Mouse (Mus musculus) olfactory bulb, adult 2 months (tissue): ENCODE results near the gene Bbc3. TPM values are rescaled to one million over a fixed set of nuclear protein-coding genes. Genes with fewer than 3 reads are reported as not detected.

Experiments
- H3K27ac ChIP-seq: fragments of 200-500 bp; 2 replicates; pipeline ENCODE4 v1.5.1; 2012; ENCODE audit warnings: low read depth, low read length; ENCODE audit not compliant: insufficient read depth
- H3K4me1 ChIP-seq: fragments of 200-500 bp; 2 replicates; pipeline ENCODE4 v1.6.1; 2012; ENCODE audit warnings: low read length; ENCODE audit not compliant: control insufficient read depth, insufficient read depth
- H3K4me3 ChIP-seq: fragments of 200-500 bp; 2 replicates; pipeline ENCODE4 v1.5.1; 2012; ENCODE audit warnings: mild to moderate bottlenecking, low read depth, low read length, moderate library complexity; ENCODE audit not compliant: insufficient read depth
- CTCF ChIP-seq: fragments of 200-500 bp; IDR thresholded peaks from 2 replicates; pipeline ENCODE4 v1.5.1; 2012; ENCODE audit warnings: low read depth, mild to moderate bottlenecking, low read length, moderate library complexity; ENCODE audit not compliant: insufficient read depth
- POLR2A ChIP-seq: fragments of 200-500 bp; IDR thresholded peaks from 2 replicates; pipeline ENCODE4 v1.6.1; 2012; ENCODE audit warnings: mild to moderate bottlenecking, low read depth, low read length, moderate library complexity; ENCODE audit not compliant: insufficient read depth
- WGBS: fragments of 180-500 bp; shearing (Covaris S2); methylation state at CpG from one replicate; pipeline ENCODE4 v1.1.7; 2018; 5-methylcytosine and 5-hydroxymethylcytosine counted together
- polyA plus RNA-seq: library from polyadenylated mRNA; stranded (reverse); fragments of >200 nt; gene quantifications from 2 replicates; pipeline ENCODE4 v1.2.4, GENCODE M21; 2012; ENCODE audit warnings: low replicate concordance; ENCODE audit not compliant: missing spikeins, insufficient read depth, insufficient read length

Bbc3 gene
- polyA plus RNA-seq, 1 experiment, result not detected

DNA sequence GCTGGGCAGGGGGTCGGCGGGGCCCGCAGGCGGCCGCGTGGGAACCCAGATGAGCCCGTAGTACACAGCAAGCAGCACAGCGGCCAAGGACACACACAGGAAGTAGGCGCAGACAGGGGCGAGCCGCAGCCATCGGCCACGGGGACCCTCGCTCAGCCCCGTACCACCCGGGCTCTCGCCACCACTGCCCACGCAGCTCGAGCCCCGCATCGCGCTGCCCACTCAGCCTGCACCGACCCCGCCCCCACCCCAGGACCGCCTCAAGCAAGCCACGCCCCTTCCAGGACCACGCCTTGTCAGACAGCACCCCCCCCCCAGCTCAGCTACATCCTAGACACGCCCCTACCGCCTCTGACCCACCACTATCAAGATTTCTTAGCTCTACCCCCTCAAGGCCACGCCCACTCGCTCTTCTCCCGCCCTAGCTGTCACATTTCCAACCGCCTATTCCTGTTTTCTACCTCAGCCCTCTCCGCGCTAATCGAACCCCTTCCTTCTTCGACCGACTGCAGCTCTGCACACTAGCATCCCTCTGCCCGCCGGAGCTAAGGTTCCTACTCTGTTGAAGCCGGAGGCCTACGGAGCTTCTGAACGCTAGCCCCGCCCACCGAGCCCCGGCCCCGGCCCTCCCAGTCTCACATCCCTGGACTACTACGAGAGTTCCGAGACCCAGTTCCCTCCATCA lies 35.0 kb upstream of the Bbc3 start, which contains the start of gene Inafm1:
Gene Inafm1 (minus strand): TSS at position 537 of the 685 bp plus-strand sequence.
- H3K27ac ChIP-seq, result peak within 1 kb of the TSS; percentile 68

GRCm38 (mm10) chr7:16273766-16274140 lies 34.4 kb upstream of the Bbc3 start:
- WGBS, result 1% methylated on average over 18 of the region's 18 CpGs
- Histone ChIP-seq H3K4me3 (peak overlapping the region; percentile 67), H3K4me1 (peaks cover 23% of the 10 kb centered on the region), H3K27ac (peak overlapping the region; percentile 34)
- TF ChIP-seq POLR2A (peak; percentile 27; the same call in 1 of the 2 replicates), CTCF (no peak)

More for the DNA sequence above, 35.0 kb upstream of the Bbc3 start, which contains the start of gene Inafm1:
- H3K4me3 ChIP-seq, result peak within 1 kb of the TSS; percentile 67
- peaks cover 23% of the 10 kb centered on the region for H3K4me1 ChIP-seq
- WGBS, result 2% methylated on average over 43 of the region's 49 CpGs
- no peak for TF ChIP-seq CTCF
- no peak for TF ChIP-seq POLR2A

DNA sequence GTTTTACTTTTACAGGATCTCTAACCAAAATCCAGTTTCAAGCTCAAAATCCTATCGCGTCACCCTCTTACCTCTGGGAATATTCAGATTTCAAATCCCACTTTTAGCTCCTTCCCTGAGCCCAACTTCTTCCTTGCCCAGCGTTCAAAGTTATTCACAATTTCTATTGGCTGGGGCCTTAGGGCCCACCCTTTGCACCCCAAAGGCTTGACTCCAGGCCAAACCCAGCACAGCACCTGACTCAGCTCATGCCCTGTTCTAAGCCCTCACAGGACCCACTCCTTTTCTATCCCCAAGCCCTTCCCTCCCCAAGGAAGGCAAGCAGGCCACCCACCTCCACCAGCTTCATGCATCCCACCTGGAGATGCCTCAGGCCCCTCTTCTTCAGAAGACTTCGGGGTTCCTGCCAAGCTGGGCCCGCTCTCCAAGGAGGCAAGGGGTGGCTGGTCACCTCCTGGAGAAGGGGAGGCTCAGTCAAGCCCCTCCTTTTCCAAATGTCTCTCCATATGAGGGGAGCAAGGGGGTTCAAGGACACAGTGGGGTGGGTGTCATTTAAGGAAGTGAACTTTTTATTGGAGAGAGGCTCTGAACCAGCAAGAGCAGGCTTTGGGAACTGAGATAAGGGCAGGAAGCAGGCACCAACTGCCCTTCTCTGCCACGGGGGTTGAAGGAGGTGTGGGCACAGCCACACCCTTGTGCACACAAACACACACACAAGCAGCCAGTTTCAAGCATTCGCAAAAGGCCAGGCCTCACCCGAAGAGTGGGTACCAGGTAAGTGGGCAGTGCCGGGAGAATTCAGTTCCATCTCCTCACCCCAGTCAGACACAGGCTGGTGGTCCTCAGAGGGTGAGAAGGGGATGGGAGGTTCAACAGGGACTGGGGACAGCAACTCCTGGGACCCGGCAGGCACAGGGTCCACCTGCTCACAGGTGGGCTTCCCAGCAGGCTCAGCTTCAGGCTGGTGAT lies 33.0 kb upstream of the Bbc3 start:
- Histone ChIP-seq H3K4me3 (no peak overlapping the region), H3K4me1 (peaks cover 20% of the 10 kb centered on the region), H3K27ac (no peak overlapping the region)
- TF ChIP-seq POLR2A (no peak), CTCF (no peak)
- 89% methylated on average over 10 of the region's 10 CpGs for WGBS

DNA sequence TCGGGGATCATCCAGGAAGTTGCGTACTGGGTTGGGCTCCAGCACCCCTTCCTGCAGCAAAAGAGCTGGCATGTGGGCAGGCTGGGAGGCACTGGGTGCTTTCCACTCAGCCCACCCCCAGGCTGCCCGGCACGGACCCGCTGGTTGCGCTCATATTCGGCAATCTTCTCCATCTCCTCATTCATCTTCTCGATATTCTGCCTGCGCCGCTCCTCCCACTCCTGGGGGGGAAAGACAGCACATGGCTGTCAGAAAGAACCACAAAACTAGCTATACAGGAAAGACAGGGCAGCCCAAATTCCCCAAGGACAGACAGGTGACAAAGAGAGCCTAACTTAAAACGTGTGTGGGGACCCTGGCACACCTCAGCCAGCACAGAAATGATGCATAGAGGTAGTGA lies 27.5 kb upstream of the Bbc3 start:
- WGBS, result 89% methylated on average over 11 of the region's 11 CpGs
- Histone ChIP-seq H3K4me3 (no peak overlapping the region), H3K27ac (no peak overlapping the region), H3K4me1 (peaks cover 10% of the 10 kb centered on the region)
- TF ChIP-seq CTCF (no peak), POLR2A (no peak)

- no peak for TF ChIP-seq POLR2A
- Histone ChIP-seq H3K4me3 (no peak overlapping the region), H3K27ac (no peak overlapping the region), H3K4me1 (peaks cover 16% of the 10 kb centered on the region)
- WGBS, result 93% methylated on average over 13 of the region's 13 CpGs
Observed at GRCm38 (mm10) chr7:16282334-16282733, 25.9 kb upstream of the Bbc3 start.

- WGBS, result 87% methylated on average over 8 of the region's 8 CpGs
- Histone ChIP-seq H3K4me3 (no peak overlapping the region), H3K27ac (no peak overlapping the region), H3K4me1 (peaks cover 16% of the 10 kb centered on the region)
- no peak for TF ChIP-seq CTCF
- no peak for TF ChIP-seq POLR2A
Observed at GRCm38 (mm10) chr7:16284001-16284400, 24.2 kb upstream of the Bbc3 start.

GRCm38 (mm10) chr7:16284904-16285303 lies 23.3 kb upstream of the Bbc3 start:
- no peak for TF ChIP-seq POLR2A
- TF ChIP-seq CTCF, result no peak
- peaks cover 16% of the 10 kb centered on the region for H3K4me1 ChIP-seq
- H3K27ac ChIP-seq, result no peak overlapping the region
- no peak overlapping the region for H3K4me3 ChIP-seq
- WGBS, result 71% methylated on average over 9 of the region's 9 CpGs

- Histone ChIP-seq H3K4me1 (peaks cover 16% of the 10 kb centered on the region), H3K4me3 (peak overlapping the region; percentile 62), H3K27ac (no peak overlapping the region)
- 3% methylated on average over 14 of the region's 14 CpGs for WGBS
- no peak for TF ChIP-seq CTCF
- TF ChIP-seq POLR2A, result no peak
Observed at GRCm38 (mm10) chr7:16285450-16286025, 22.7 kb upstream of the Bbc3 start.
